Mouse (Mus musculus): ENCODE measurements around the gene Samd8.

DNA sequence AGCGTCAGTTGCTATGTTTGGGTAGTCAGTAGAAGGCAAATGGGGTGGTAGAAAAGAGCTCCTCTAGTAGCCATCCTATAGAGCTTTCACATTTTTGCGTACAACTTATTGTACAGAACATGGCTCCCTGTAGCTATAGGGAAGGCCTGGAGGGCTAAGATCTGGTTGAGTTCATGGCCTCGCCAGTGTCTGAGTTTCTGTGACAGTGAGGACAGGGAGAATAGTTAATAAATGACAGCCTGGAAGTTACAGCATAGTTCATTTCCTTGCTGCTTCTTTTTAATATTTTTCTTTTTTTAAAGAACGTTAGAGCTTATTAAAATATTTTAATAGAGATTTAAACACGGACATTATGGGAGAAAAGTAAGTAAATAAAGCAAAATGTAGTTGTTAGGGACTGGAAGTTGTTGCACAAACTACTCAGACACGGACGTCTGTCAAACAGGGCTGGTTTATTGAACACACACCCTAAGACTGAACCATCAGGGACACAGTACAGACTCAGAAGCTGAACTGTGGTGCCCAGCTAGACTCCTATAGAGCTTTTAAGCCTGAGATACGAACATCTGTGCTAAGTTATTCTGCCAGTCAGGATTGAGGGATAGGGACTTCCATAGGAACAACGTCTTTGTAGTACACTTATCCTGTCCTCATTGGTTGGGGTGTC is 40.4 kb downstream of the Samd8 start:
- TF ChIP-seq POLR2A (IDR thresholded peaks at IDR 0.05; ENCODE audit: low read depth, low read length) (no peak), CTCF (IDR thresholded peaks at IDR 0.05; ENCODE audit: extremely low read depth, insufficient read length, insufficient replicate concordance, low read depth, low read length) (no peak)

Data from small intestine, adult 2 months (tissue).